Mouse (Mus musculus) T-helper 2 cell (primary cell): ENCODE measurements at regions not wholly inside any gene's neighbourhood (a gene's known extent, or its start where the extent isn't known, plus 50 kb on each side); places are given as distances from the start of the nearest gene placed in this dataset.
"Not testable (repeated sequence)": the region's sequence is repeated elsewhere in the genome, so short reads cannot be mapped to it uniquely, and the experiment has no call there.

Experiments
- in situ Hi-C: fragments of 300-600 bp; cut with MboI, MseI; formaldehyde crosslinking; loops from one replicate; pipeline ENCODE4 v1.15.1; 2025; ENCODE audit warnings: high pct_unique_total_duplicates

- in situ Hi-C loops = not testable (repeated sequence)
These were observed 210.0 kb downstream of the Rchy1 start for GRCm38 (mm10) chr5:91752846-91753245.

GRCm38 (mm10) chr5:91751168-91751567 lies 211.7 kb downstream of the Rchy1 start:
- in situ Hi-C loops = no loop called here

- in situ Hi-C loops = no loop called here
These were observed 216.8 kb downstream of the Rchy1 start for GRCm38 (mm10) chr5:91746077-91746476.

- in situ Hi-C loops = no loop called here
These were observed 218.5 kb downstream of the Rchy1 start for GRCm38 (mm10) chr5:91744389-91744788.

GRCm38 (mm10) chr5:91740159-91740537 lies 222.7 kb downstream of the Rchy1 start:
- in situ Hi-C loops = no loop called here

GRCm38 (mm10) chr5:91739433-91740158 lies 222.2 kb downstream of the Parm1 start:
- in situ Hi-C loops = no loop called here

GRCm38 (mm10) chr5:91732002-91732401 lies 214.6 kb downstream of the Parm1 start:
- in situ Hi-C loops = no loop called here

- in situ Hi-C loops = no loop called here
These were observed 213.7 kb downstream of the Parm1 start for GRCm38 (mm10) chr5:91731155-91731554.

GRCm38 (mm10) chr5:91729868-91730267 lies 212.5 kb downstream of the Parm1 start:
- in situ Hi-C loops = no loop called here

- in situ Hi-C loops = no loop called here
These were observed 212.0 kb downstream of the Parm1 start for GRCm38 (mm10) chr5:91729415-91729814.

- in situ Hi-C loops = no loop called here
These were observed 210.0 kb downstream of the Parm1 start for GRCm38 (mm10) chr5:91727448-91727847.

- in situ Hi-C loops = no loop called here
These were observed 208.7 kb downstream of the Parm1 start for GRCm38 (mm10) chr5:91726118-91726500.

- in situ Hi-C loops = no loop called here
These were observed 208.1 kb downstream of the Parm1 start for GRCm38 (mm10) chr5:91725380-91726117.

- in situ Hi-C loops = no loop called here
These were observed 207.5 kb downstream of the Parm1 start for GRCm38 (mm10) chr5:91724881-91725280.

GRCm38 (mm10) chr5:91723416-91723815 lies 206.0 kb downstream of the Parm1 start:
- in situ Hi-C loops = no loop called here

- in situ Hi-C loops = no loop called here
These were observed 205.6 kb downstream of the Parm1 start for GRCm38 (mm10) chr5:91722982-91723381.

- in situ Hi-C loops = no loop called here
These were observed 205.0 kb downstream of the Parm1 start for GRCm38 (mm10) chr5:91722403-91722802.

GRCm38 (mm10) chr5:91721231-91722096 lies 204.0 kb downstream of the Parm1 start:
- in situ Hi-C loops = no loop called here

- in situ Hi-C loops = no loop called here
These were observed 195.6 kb downstream of the Parm1 start for GRCm38 (mm10) chr5:91713020-91713419.

GRCm38 (mm10) chr5:91709494-91710286 lies 192.3 kb downstream of the Parm1 start:
- in situ Hi-C loops = loop anchor here (10.0 kb wide), 1 partner anchor 535 kb away; no protein-coding TSS in a partner anchor

GRCm38 (mm10) chr5:91708149-91708548 lies 190.7 kb downstream of the Parm1 start:
- in situ Hi-C loops = loop anchor here (10.0 kb wide), 1 partner anchor 537 kb away; no protein-coding TSS in a partner anchor
